Mouse (Mus musculus) lung, postnatal 25 days (tissue): ENCODE data around the gene Kel.

Experiments used
- DNase-seq: peaks from one replicate; pipeline ENCODE4 v3.0.0; 2022; ENCODE audit warnings: low spot score

The Kel gene

DNA sequence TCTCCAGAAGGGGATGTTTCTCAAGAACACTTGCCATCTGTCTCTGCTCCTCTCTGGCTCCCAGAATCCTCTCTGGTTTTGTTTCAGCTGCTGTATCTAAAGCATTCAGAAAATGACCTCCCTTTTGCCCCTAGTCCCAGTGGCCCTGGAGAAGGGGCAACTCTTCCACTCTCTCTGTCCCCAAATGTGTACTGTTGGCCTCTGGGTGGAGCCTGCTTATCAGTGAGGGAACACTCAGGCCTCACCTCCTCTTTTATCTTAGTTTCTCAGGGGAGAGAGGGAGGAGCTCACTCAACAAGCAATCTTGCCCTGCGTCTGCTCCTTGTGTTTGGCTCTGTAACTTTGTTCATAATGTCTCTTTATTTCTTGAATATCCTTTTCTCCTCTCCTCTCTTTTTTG is at the start of gene Kel:
TSS of gene Kel (minus strand) at position 217 of the 400 bp plus-strand sequence.
- no peak for DNase-seq

- DNase-seq, result no peak
Observed at GRCm38 (mm10) chr6:41744664-41745392, 40.7 kb upstream of the Kel start.

DNA sequence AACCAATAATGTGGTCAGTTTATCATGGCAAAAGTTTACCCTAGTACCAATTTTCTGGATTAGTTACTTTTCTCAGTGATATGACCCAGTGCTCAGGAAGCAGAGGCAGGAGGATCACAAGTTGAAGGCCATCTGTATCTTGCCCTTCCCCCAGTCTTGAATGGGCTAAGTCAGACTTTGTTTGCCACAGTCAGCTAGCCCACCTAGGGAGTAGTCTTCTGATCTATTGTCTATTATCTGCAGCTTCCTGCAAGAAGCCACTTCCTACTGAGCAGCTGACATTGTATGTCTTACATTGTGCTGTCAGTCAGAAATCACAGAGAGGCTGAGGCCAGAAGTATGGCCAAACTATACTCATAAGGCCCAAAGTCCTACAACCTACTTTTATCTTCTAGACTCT is 37.0 kb upstream of the Kel start:
- DNase-seq, result no peak

DNA sequence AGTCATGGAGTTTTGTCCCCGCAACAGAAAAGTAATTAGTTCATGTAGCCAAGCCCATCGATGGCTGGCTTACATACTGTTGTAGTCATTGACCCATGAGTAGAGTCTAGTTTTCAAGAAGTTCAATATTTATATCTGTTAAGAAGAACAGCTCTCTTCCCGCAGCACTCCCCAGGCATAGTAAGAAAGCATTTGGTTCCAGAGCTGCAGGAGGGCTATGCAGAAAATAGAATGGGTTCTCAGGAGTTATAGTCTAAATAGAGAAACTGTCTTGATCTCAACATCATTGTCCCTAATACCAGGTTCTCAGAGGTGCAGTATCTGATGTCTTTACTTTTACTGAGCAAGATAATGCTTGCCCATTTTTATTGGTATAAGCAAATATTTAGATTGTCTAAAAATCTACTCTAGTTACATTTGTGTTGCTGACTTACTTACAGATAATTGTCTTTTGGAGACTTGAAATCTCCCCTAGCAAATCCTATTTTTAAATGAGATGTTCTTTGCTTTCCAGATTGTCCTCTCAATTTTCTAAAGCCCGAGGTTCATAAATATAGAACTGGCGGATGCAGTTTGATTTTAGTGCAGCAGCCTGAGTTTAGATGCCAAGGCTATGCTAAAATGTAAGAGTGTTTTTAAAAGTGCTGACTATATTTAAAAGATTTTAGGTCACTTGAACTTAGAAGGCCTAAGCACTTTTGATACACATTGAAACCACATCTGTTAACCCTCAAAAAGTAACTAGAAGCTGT is 30.8 kb upstream of the Kel start:
- DNase-seq, result no peak

DNA sequence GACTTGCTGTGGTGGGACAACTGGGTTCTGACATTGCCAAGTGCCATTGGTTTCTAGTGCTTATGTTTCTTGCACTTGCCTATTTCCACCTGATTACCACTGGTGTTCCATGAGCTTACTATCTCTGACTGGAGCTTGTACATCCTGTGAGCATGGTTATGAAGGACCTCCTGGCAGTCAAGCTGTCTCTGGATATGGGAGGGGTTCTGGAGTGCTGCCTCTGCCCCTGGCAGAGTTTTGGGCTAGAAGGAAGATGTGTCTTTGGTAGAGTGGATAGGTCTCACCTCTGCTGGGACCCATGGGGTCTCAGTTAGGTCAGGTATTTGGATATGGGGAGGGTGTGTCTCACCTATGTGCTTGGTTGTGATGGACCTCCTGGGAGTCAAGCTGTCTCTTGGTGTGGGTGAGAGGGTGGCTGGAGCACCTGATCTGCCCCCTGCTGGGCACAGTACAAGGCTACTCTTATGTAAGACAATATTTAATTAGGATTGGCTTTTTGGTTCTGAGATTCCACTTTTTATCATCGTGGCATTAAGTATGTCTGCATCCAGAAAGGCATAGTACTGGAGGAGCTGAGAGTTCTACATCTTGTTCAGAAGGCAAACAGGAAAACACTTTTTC is 24.0 kb upstream of the Kel start:
- no peak for DNase-seq

DNA sequence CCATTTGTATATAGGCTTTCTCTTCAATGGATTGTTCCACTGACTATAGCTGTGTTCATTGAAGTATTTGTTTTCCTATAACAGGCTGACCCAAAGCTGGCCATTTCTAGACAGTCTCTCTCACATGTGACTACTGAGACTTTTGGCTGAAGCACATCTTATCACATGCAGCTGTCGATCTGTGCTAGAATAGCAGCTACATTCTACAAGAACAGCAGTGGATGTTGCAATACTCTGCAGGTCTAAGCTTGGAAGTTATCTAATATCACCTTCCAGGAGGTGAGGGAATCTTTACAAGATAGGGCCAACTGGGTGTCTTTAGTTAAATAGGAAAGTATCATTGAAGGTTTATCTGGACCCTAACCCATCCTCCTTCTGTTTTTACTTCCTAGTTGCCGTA is 17.3 kb upstream of the Kel start:
- DNase-seq, result no peak

- DNase-seq, result no peak
Observed at GRCm38 (mm10) chr6:41710281-41710680, 6.1 kb upstream of the Kel start.

DNA sequence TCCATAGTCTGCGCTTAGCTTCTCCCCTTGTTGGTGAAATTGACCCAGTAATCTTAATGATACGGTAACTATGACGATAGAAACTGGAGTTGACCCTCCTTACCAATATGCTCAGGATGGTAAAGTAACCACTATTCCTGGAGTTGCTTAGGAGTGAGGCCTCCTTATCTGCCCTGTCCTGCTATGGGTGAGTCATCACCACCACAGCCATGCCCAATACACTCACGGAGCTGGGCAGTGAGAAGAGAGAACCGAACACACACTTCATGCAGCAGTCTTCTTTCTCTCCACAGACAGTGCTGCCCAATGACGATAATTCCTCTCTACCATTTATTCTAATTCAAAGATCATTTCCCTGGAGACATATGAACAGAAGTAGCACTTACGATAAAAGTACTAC is 2.1 kb upstream of the Kel start:
- DNase-seq, result no peak

DNA sequence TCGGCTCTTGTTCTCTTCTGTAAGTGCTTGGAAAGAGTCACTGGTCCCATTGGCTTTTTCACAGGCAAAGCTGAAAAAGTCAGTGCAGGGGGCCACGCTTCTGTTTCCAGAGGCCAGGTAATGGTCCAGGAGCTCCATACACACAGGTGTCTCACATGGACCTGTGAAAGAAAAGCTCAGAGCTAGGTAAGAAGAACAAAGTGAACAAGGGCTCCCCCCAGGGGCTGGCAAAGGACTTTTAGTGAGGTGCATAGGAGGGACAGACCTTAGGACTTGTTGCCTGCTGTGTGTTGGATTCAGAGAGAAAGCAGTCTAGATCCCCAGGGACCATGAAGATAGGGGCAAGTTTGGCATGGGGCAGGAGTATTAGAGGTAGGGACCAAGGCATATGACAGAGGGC is 1.2 kb downstream of the Kel start:
- peak; percentile 6 for DNase-seq

DNA sequence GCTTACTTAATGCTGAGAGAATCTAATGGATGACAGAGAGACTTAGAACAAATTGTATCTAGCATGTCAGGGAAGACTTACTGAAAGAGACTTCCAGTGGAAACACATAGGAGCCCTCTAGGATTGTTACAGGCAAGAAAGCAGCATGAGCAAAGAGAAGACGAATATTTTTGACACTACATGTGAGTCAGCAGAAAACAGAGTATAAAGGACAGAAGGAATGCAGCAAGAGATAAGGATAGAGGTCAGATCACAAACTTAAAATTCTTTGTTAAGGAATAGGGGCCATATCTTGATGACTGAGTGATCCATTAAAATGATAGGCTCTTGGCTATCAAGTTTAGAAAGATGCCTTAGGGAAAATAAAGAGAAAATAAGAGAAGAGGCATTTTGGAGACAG is 2.9 kb downstream of the Kel start:
- DNase-seq, result no peak

GRCm38 (mm10) chr6:41694407-41694806 is 9.7 kb downstream of the Kel start:
- DNase-seq, result no peak

- DNase-seq, result no peak
Observed at GRCm38 (mm10) chr6:41692200-41692599, 11.9 kb downstream of the Kel start.

DNA sequence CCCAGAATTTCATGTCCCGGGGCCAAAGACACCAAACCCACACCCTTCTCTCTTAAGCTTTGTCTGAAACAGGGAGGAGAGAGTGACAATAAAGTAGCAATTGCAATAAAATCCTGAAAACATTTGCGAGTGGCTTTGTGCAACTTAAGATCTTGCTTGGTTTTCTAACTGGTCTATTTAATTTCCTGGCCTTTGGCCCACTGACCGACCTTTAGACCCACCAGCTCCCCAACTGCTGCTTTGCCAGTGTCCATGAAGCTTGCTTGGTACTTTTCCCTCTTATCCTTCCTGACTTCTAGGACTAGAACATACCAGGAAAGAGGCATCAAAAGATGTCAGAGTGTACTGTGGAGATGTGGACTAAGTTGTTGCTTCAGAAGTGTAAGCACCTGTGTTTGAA is 18.5 kb downstream of the Kel start:
- no peak for DNase-seq

DNA sequence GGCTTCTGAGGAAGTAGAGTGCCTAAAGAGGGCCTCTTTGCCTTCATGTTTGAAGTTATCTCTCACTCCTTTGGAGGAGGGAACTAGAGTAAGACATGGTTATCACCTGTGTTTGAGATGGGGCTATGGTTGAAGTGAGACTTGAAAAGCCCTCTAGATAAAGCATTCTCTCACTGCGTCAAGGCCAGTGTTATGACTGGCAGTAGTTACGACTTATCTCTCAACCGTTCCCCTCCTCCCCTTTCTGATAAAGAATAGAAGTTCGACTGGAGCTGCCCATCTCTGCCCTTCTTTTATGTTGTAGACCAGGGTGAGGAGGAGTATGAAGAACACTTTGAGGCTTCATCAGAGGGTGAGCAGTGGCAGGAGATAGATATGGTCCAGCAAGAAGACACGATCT is 19.2 kb downstream of the Kel start:
- no peak for DNase-seq

GRCm38 (mm10) chr6:41684131-41684530 is 20.0 kb downstream of the Kel start, which contains the start of gene Llcfc1:
Gene Llcfc1 (plus strand): TSS chr6:41684431.
- DNase-seq, result no peak

DNA sequence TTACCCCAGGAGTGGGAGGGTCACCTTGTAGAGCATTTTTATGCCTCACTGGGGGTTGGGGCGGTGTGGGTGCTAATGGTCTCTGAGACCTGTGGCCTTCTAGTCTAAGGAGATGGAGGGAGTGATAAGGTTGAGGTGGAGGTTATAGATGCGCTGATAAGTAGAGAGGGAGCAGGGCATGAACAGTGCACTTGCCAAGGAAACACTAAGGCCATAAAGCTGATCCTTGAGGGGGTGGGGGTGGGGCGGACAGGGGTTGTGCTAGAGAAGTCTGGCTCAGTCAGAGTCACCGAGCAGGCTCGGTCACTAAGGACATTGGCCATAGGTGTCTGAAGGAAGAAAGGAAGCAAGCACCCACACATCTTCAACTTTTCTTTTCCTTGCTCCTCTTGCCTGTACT is 22.5 kb downstream of the Kel start:
- DNase-seq, result no peak

- no peak for DNase-seq
Observed at GRCm38 (mm10) chr6:41680669-41681068, 23.5 kb downstream of the Kel start, which contains the start of gene Trpv5. Gene Trpv5 (minus strand): TSS chr6:41680769.

GRCm38 (mm10) chr6:41676530-41676929 is 27.6 kb downstream of the Kel start:
- no peak for DNase-seq

GRCm38 (mm10) chr6:41662320-41662719 is 41.8 kb downstream of the Kel start:
- peak; percentile 34 for DNase-seq

DNA sequence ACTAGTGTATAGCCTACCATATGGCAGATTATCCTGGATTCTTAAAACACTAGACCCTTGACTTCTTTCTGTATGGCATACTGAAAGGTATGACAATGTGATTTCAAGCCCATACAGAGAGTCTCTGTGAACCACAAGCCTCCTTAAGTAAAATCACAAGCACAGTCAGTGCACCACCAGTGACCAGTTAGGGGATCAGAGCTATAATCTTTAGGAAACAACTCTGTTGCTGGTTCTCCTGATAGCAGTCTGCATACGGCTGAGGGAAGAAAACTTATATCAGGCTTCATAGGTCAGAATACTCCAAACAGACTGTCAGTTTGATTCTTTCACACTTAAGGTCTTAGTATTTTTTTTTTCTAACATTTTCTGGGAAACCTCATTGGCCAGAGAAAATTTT is 45.7 kb downstream of the Kel start:
- DNase-seq, result no peak

- no peak for DNase-seq
Observed at GRCm38 (mm10) chr6:41654648-41655047, 49.5 kb downstream of the Kel start.

- no peak for DNase-seq
Observed at GRCm38 (mm10) chr6:41653173-41653572, 51.0 kb downstream of the Kel start.

DNA sequence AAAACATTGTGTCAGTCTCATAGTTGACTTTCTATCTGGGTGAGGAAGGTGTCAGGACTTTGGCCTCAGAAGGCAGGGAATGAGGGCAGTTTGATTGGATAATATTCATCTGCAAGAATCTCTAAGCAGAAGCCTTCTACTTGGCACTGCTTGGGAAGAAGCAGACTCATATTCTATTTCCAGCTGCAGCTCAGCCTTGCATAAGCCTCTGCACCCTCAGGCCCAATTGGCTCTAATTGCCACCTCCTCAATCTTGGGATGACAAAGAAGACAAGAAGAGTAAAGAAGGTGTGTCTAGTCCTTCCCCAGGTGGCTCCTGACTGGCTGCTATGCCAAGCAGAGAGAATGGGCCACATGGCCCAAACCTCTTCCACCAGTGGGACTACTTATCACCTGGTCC is 57.5 kb downstream of the Kel start:
- DNase-seq, result no peak
